Mouse (Mus musculus): ENCODE measurements at regions not wholly inside any gene's neighbourhood (a gene's known extent, or its start where the extent isn't known, plus 50 kb on each side); places are given as distances from the start of the nearest gene placed in this dataset.

- no peak overlapping the region for H3K27ac ChIP-seq
- no peak for DNase-seq (ENCODE audit: low spot score in 2 of 2)
- no peak overlapping the region for H3K4me3 ChIP-seq
- no peak for TF ChIP-seq CTCF (conservative IDR thresholded peaks at IDR 0.05)
Observed at GRCm38 (mm10) chr10:16231821-16232220, 1491.2 kb upstream of the Cited2 start.

- DNase-seq (ENCODE audit: low spot score in 2 of 2) = no peak
- TF ChIP-seq CTCF (conservative IDR thresholded peaks at IDR 0.05) = no peak
- H3K27ac ChIP-seq = no peak overlapping the region
- no peak overlapping the region for H3K4me3 ChIP-seq
Observed at GRCm38 (mm10) chr10:16233612-16234106, 1489.4 kb upstream of the Cited2 start.

- no peak overlapping the region for H3K4me3 ChIP-seq
- DNase-seq (ENCODE audit: low spot score in 2 of 2) = no peak
- H3K27ac ChIP-seq = no peak overlapping the region
- no peak for TF ChIP-seq CTCF (conservative IDR thresholded peaks at IDR 0.05)
Observed at GRCm38 (mm10) chr10:16256329-16256728, 1466.7 kb upstream of the Cited2 start.

GRCm38 (mm10) chr10:16272786-16273185, 1450.2 kb upstream of the Cited2 start:
- Histone ChIP-seq H3K27ac (no peak overlapping the region), H3K4me3 (no peak overlapping the region)
- TF ChIP-seq CTCF (conservative IDR thresholded peaks at IDR 0.05) = no peak
- DNase-seq (ENCODE audit: low spot score in 2 of 2) = no peak

GRCm38 (mm10) chr10:16317026-16317425, 1406.0 kb upstream of the Cited2 start:
- DNase-seq (ENCODE audit: low spot score in 2 of 2) = no peak
- Histone ChIP-seq H3K27ac (no peak overlapping the region), H3K4me3 (no peak overlapping the region)
- no peak for TF ChIP-seq CTCF (conservative IDR thresholded peaks at IDR 0.05)

GRCm38 (mm10) chr10:16337546-16337945, 1385.5 kb upstream of the Cited2 start:
- H3K27ac ChIP-seq = no peak overlapping the region
- H3K4me3 ChIP-seq = no peak overlapping the region
- DNase-seq (ENCODE audit: low spot score in 2 of 2) = no peak
- TF ChIP-seq CTCF (conservative IDR thresholded peaks at IDR 0.05) = no peak

GRCm38 (mm10) chr10:16341496-16341895, 1381.5 kb upstream of the Cited2 start:
- Histone ChIP-seq H3K27ac (peak overlapping the region; percentile 80), H3K4me3 (no peak overlapping the region)
- TF ChIP-seq CTCF (conservative IDR thresholded peaks at IDR 0.05) = no peak
- DNase-seq (ENCODE audit: low spot score in 2 of 2) = no peak

- no peak for DNase-seq (ENCODE audit: low spot score in 2 of 2)
- Histone ChIP-seq H3K27ac (no peak overlapping the region), H3K4me3 (no peak overlapping the region)
- no peak for TF ChIP-seq CTCF (conservative IDR thresholded peaks at IDR 0.05)
Observed at GRCm38 (mm10) chr10:16364001-16364400, 1359.0 kb upstream of the Cited2 start.
